Mouse (Mus musculus) myocyte (in vitro differentiated cells): ENCODE results near the gene Palld. TPM values are rescaled to one million over a fixed set of nuclear protein-coding genes. Genes with fewer than 3 reads are reported as not detected.

Source experiments
- H3K27me3 ChIP-seq: one replicate; pipeline ENCODE4 v1.6.1; 2011; ENCODE audit not compliant: control insufficient read depth, insufficient read depth, insufficient read length
- H3K36me3 ChIP-seq: one replicate; pipeline ENCODE4 v1.6.1; 2011; ENCODE audit not compliant: control insufficient read depth, insufficient read depth
- H3K4me2 ChIP-seq: one replicate; pipeline ENCODE4 v1.6.1; 2011; ENCODE audit warnings: low read depth, control low read depth
- H3K4me3 ChIP-seq: one replicate; pipeline ENCODE4 v1.5.1; 2011; ENCODE audit warnings: mild to moderate bottlenecking, control low read depth, moderate library complexity
- H3K79me2 ChIP-seq: one replicate; pipeline ENCODE4 v1.6.1; 2011; ENCODE audit not compliant: control insufficient read depth, insufficient read depth
- H3ac ChIP-seq: one replicate; pipeline ENCODE4 v1.6.1; 2011; ENCODE audit not compliant: control insufficient read depth, insufficient read length
- CEBPB ChIP-seq: IDR thresholded peaks from 2 replicates; pipeline ENCODE4 v1.6.1; 2011; ENCODE audit warnings: mild to moderate bottlenecking, moderate library complexity; ENCODE audit not compliant: poor library complexity, insufficient read depth, severe bottlenecking
- E2F4 ChIP-seq: IDR thresholded peaks from one replicate; pipeline ENCODE4 v1.6.1; 2011; ENCODE audit warnings: mild to moderate bottlenecking, control low read depth, moderate library complexity; ENCODE audit not compliant: insufficient read depth
- MAX ChIP-seq: IDR thresholded peaks from one replicate; pipeline ENCODE4 v1.6.1; 2011; ENCODE audit warnings: low read depth, mild to moderate bottlenecking, control low read depth
- MYOD1 ChIP-seq, 3 experiments: IDR thresholded peaks; one replicate each; pipeline ENCODE4 v1.6.1; 2011; ENCODE audit warnings: control low read depth in 2 of 3, low read depth in 2 of 3, mild to moderate bottlenecking in 2 of 3, moderate library complexity in 1 of 3; ENCODE audit not compliant: insufficient read length in 2 of 3, control insufficient read depth in 1 of 3
- MYOG ChIP-seq, 3 experiments: IDR thresholded peaks; one replicate each; pipeline ENCODE4 v1.6.1; 2011; ENCODE audit warnings: control low read depth in 2 of 3, low read depth in 2 of 3, mild to moderate bottlenecking in 2 of 3; ENCODE audit not compliant: insufficient read length in 2 of 3, control insufficient read depth in 1 of 3, insufficient read depth in 1 of 3
- POLR2A ChIP-seq: IDR thresholded peaks from one replicate; pipeline ENCODE4 v1.6.1; 2011; ENCODE audit warnings: low read depth, mild to moderate bottlenecking, control low read depth, moderate library complexity; ENCODE audit not compliant: insufficient read length
- POLR2AphosphoS2 ChIP-seq: IDR thresholded peaks from one replicate; pipeline ENCODE4 v1.6.1; 2011; ENCODE audit warnings: low read depth, control low read depth; ENCODE audit not compliant: insufficient read length
- REST ChIP-seq: IDR thresholded peaks from one replicate; pipeline ENCODE4 v1.6.1; 2011; ENCODE audit warnings: mild to moderate bottlenecking, control low read depth, moderate library complexity; ENCODE audit not compliant: insufficient read depth, insufficient read length
- SRF ChIP-seq: IDR thresholded peaks from one replicate; pipeline ENCODE4 v1.6.1; 2011; ENCODE audit warnings: low read depth; ENCODE audit not compliant: control insufficient read depth, insufficient read length
- TCF12 ChIP-seq: IDR thresholded peaks from one replicate; pipeline ENCODE4 v1.6.1; 2011; ENCODE audit warnings: mild to moderate bottlenecking, control low read depth; ENCODE audit not compliant: poor library complexity, insufficient read depth, severe bottlenecking
- TCF3 ChIP-seq: IDR thresholded peaks from one replicate; pipeline ENCODE4 v1.6.1; 2011; ENCODE audit warnings: low read depth, control low read depth; ENCODE audit not compliant: insufficient read length
- USF1 ChIP-seq: IDR thresholded peaks from one replicate; pipeline ENCODE4 v1.6.1; 2011; ENCODE audit warnings: low read depth, mild to moderate bottlenecking, control low read depth, moderate library complexity
- polyA plus RNA-seq: library from polyadenylated mRNA; unstranded; fragments of >200 nt; fragmentation: generic; extraction: Trizol; gene quantifications from one replicate; pipeline ENCODE4 v1.2.1, GENCODE M21; 2012; ENCODE audit warnings: missing spikeins

Palld gene
- polyA plus RNA-seq, 1 experiment, result 52.4 TPM

DNA sequence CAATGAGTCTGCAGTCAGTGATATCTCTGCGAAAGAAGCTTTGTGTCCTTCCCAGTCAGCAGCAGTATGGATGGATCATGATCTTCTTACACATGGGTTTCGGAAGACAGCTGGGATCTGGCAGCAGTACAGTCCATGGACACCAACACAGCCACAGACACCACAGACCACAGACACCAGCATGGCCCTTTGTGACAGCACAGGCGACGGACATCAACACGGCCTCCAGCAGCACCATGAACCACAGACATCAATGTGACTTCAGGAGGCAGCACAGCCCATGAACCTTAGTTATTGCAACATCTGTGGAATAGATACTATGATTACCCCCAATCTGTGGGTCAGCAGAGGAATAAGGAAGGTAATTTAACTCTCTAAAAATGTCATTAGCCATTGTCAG, 10.3 kb upstream of the Palld start:
- Histone ChIP-seq H3K36me3 (no peaks in the 10 kb centered on the region), H3ac (no peak overlapping the region), H3K4me3 (no peak overlapping the region), H3K79me2 (no peaks in the 10 kb centered on the region), H3K4me2 (peak overlapping the region; percentile 20), H3K27me3 (no peaks in the 10 kb centered on the region)
- TF ChIP-seq POLR2A (no peak), MYOG (IDR thresholded peaks at IDR 0.05; ENCODE audit: control insufficient read depth in 1 of 3, insufficient read depth in 1 of 3, insufficient read length in 2 of 3, low read depth in 2 of 3) (peak; percentile 62 to 97 (median 92)), USF1 (no peak), E2F4 (no peak), POLR2AphosphoS2 (no peak), TCF3 (peak; percentile 92), MAX (no peak), TCF12 (peak; percentile 27), SRF (no peak), MYOD1 (IDR thresholded peaks at IDR 0.05; ENCODE audit: control insufficient read depth in 1 of 3, insufficient read length in 2 of 3, low read depth in 2 of 3) (peak in 2 of 3 experiments; percentile 73 to 93), REST (no peak), CEBPB (peak; percentile 69; the same call in 1 of the 2 replicates)

DNA sequence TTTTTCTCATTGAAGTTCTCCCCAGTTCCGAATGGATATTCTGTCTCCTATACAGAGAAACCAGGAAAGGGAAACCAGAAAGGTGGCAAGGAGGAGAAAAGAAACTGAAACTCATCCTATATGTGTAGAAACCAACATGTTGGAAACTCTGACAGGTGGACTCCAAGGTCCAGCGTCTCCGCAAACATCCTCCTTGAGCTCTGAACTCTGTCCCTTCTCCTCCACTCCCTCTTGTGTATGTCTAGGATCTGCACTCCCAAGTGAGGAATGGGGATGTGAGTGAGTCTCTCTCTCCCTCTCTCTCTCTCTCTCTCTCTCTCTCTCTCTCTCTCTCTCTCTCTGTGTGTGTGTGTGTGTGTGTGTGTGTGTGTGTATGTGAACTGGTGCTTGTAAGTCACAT, 6.8 kb upstream of the Palld start:
- peak overlapping the region; percentile 28 for H3K4me2 ChIP-seq
- H3K4me3 ChIP-seq, result no peak overlapping the region
- no peaks in the 10 kb centered on the region for H3K79me2 ChIP-seq
- no peak for TF ChIP-seq REST
- no peak for TF ChIP-seq POLR2AphosphoS2
- no peak for TF ChIP-seq TCF12
- no peak for TF ChIP-seq CEBPB
- no peak for TF ChIP-seq E2F4
- TF ChIP-seq TCF3, result no peak
- no peak for TF ChIP-seq POLR2A
- TF ChIP-seq USF1, result no peak
- no peak for TF ChIP-seq MYOD1 (IDR thresholded peaks at IDR 0.05; ENCODE audit: control insufficient read depth in 1 of 3, insufficient read length in 2 of 3, low read depth in 2 of 3)
- no peak for TF ChIP-seq MAX
- TF ChIP-seq MYOG (IDR thresholded peaks at IDR 0.05; ENCODE audit: control insufficient read depth in 1 of 3, insufficient read depth in 1 of 3, insufficient read length in 2 of 3, low read depth in 2 of 3), result no peak
- no peak for TF ChIP-seq SRF
- no peaks in the 10 kb centered on the region for H3K27me3 ChIP-seq
- H3K36me3 ChIP-seq, result no peaks in the 10 kb centered on the region
- no peak overlapping the region for H3ac ChIP-seq

DNA sequence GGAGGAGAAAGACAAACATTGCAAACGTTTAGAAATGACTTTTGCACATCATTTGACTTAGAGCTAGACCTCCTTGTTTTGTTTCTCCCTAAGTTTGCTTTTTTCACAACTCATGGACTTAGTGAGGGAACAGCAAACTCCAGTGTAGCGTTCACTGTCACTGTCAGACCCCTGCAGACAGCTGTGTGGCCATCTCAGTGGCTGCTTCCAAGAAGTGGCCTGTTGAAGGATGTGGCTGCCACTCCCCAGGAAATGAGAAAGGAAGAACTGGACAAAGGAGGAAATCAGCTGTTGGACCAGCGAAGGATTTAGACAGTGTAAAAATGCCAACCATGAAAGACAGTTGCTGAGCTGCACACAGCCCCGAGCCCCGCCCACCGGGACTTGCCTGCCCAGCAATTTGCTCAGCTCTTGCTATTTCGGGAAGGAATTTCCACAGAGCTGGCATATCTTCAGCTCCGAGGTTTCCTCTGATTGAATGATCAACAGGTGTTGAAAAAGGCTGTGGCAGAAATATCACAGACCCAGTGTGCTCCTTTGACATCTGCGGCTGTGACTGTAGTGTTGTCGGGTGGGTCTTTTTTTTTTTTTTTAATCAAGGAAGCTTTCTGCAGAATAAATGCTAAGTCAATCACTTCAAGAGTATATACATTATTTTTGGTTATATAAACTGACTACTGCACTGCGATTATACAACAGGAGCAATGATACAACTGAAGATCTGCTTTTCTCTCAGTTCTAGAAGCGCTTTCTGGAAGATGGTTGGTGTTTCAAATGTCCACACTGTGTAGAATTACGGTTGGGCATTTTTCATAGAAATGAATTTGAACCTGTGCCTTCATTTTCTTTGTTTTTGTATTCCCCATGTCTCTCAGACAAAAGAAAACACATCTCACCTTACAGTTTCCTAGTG, 6.1 kb upstream of the Palld start:
- H3K27me3 ChIP-seq, result no peaks in the 10 kb centered on the region
- peak overlapping the region; percentile 28 for H3K4me2 ChIP-seq
- H3ac ChIP-seq, result no peak overlapping the region
- no peaks in the 10 kb centered on the region for H3K36me3 ChIP-seq
- no peak overlapping the region for H3K4me3 ChIP-seq
- TF ChIP-seq MYOD1 (IDR thresholded peaks at IDR 0.05; ENCODE audit: control insufficient read depth in 1 of 3, insufficient read length in 2 of 3, low read depth in 2 of 3) (peak; percentile 76 to 91 (median 85)), TCF3 (peak; percentile 46), MYOG (IDR thresholded peaks at IDR 0.05; ENCODE audit: control insufficient read depth in 1 of 3, insufficient read depth in 1 of 3, insufficient read length in 2 of 3, low read depth in 2 of 3) (peak; percentile 68 to 93 (median 77)), TCF12 (peak; percentile 28), POLR2AphosphoS2 (no peak)
- no peaks in the 10 kb centered on the region for H3K79me2 ChIP-seq

DNA sequence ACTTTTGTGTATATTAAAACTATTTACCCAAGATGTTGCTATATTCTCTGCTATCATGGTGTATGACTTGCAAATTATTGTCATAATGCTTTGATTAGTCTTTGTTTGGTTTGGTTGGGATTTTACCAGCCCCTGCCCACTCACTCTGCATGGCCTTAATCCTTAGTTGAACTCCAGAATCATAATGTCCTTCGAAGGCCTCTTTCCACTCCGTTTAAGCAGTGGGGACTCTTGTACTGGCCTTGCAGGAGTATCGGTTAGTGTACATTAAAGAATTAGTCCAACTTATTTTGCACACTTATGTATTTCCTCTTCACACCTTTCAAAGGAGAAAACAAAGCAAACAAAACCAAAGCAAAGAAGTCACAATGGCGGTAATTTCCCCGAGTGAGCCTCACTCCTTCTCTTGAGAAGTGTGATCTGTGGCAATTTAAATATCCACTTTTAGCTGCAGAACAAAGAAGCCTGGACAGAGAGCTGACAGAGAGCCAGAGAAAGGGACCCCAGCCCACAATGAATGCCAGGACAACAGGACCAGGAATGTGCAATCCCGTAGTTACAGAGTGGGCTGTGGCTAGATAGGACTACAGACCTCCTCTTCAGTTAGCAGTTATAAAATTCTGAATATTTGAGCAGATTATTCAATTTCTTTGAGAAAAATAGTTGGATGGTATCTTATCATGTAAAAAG, 1.3 kb downstream of the Palld start:
- TF ChIP-seq MYOG (IDR thresholded peaks at IDR 0.05; ENCODE audit: control insufficient read depth in 1 of 3, insufficient read depth in 1 of 3, insufficient read length in 2 of 3, low read depth in 2 of 3) (no peak), TCF3 (no peak), TCF12 (no peak), MYOD1 (IDR thresholded peaks at IDR 0.05; ENCODE audit: control insufficient read depth in 1 of 3, insufficient read length in 2 of 3, low read depth in 2 of 3) (no peak), REST (no peak), USF1 (no peak), POLR2AphosphoS2 (no peak), SRF (no peak), MAX (no peak), POLR2A (no peak)
- H3ac ChIP-seq, result no peak overlapping the region
- no peaks in the 10 kb centered on the region for H3K36me3 ChIP-seq
- peak overlapping the region; percentile 53 for H3K4me2 ChIP-seq
- H3K27me3 ChIP-seq, result no peaks in the 10 kb centered on the region
- peak overlapping the region; percentile 29 for H3K4me3 ChIP-seq
- H3K79me2 ChIP-seq, result peaks cover 21% of the 10 kb centered on the region
